Mouse (Mus musculus): ENCODE results near the gene Agap3.

Agap3 gene

GRCm38 (mm10) chr5:24523806-24524205 lies 71.8 kb downstream of the Agap3 start:
- peak; percentile 53 for DNase-seq (ENCODE audit: low read depth, low spot score)

- DNase-seq (ENCODE audit: low read depth, low spot score) = peak; percentile 40
Measured at GRCm38 (mm10) chr5:24524522-24524921, 72.5 kb downstream of the Agap3 start.

- DNase-seq (ENCODE audit: low read depth, low spot score) = no peak
Measured at GRCm38 (mm10) chr5:24525360-24526189, 73.6 kb downstream of the Agap3 start.

GRCm38 (mm10) chr5:24526190-24526888 lies 74.4 kb downstream of the Agap3 start:
- DNase-seq (ENCODE audit: low read depth, low spot score) = no peak

- no peak for DNase-seq (ENCODE audit: low read depth, low spot score)
Measured at GRCm38 (mm10) chr5:24526889-24527230, 74.9 kb downstream of the Agap3 start, which contains the start of gene Gbx1. TSS of gene Gbx1 (minus strand) at chr5:24527202.

GRCm38 (mm10) chr5:24527780-24528179 lies 75.8 kb downstream of the Agap3 start:
- no peak for DNase-seq (ENCODE audit: low read depth, low spot score)

GRCm38 (mm10) chr5:24530042-24530689 lies 78.2 kb downstream of the Agap3 start:
- peak; percentile 87 for DNase-seq (ENCODE audit: low read depth, low spot score)

- DNase-seq (ENCODE audit: low read depth, low spot score) = peak; percentile 64
Measured at GRCm38 (mm10) chr5:24533391-24533790, 81.4 kb downstream of the Agap3 start.

GRCm38 (mm10) chr5:24534292-24534691 lies 82.3 kb downstream of the Agap3 start:
- no peak for DNase-seq (ENCODE audit: low read depth, low spot score)

- DNase-seq (ENCODE audit: low read depth, low spot score) = no peak
Measured at GRCm38 (mm10) chr5:24535731-24536130, 83.8 kb downstream of the Agap3 start.

- no peak for DNase-seq (ENCODE audit: low read depth, low spot score)
Measured at GRCm38 (mm10) chr5:24536511-24536910, 84.5 kb downstream of the Agap3 start.

GRCm38 (mm10) chr5:24537618-24538017 lies 85.6 kb downstream of the Agap3 start:
- no peak for DNase-seq (ENCODE audit: low read depth, low spot score)

- DNase-seq (ENCODE audit: low read depth, low spot score) = no peak
Measured at GRCm38 (mm10) chr5:24539571-24540296, 87.8 kb downstream of the Agap3 start.

- DNase-seq (ENCODE audit: low read depth, low spot score) = no peak
Measured at GRCm38 (mm10) chr5:24540387-24541143, 88.6 kb downstream of the Agap3 start, which contains the start of gene Asb10. TSS of gene Asb10 (minus strand) at chr5:24540978.

GRCm38 (mm10) chr5:24541144-24541569 lies 89.2 kb downstream of the Agap3 start:
- no peak for DNase-seq (ENCODE audit: low read depth, low spot score)

- DNase-seq (ENCODE audit: low read depth, low spot score) = peak; percentile 82
Measured at GRCm38 (mm10) chr5:24542643-24543042, 90.7 kb downstream of the Agap3 start.

GRCm38 (mm10) chr5:24550598-24551316 lies 98.8 kb downstream of the Agap3 start:
- no peak for DNase-seq (ENCODE audit: low read depth, low spot score)

- DNase-seq (ENCODE audit: low read depth, low spot score) = no peak
Measured at GRCm38 (mm10) chr5:24551317-24551688, 99.3 kb downstream of the Agap3 start.

Measured in ES-CJ7 (cell line).